Mouse (Mus musculus) left cerebral cortex, postnatal 36 days (tissue): ENCODE results near the gene Gdpd5. TPM values are rescaled to one million over a fixed set of nuclear protein-coding genes. Genes with fewer than 3 reads are reported as not detected.
A peak's percentile ranks its signal among the peaks of the same experiment; 100 is the strongest.
"Not testable (repeated sequence)": the region's sequence is repeated elsewhere in the genome, so short reads cannot be mapped to it uniquely, and the experiment has no call there.

Experiments
- DNase-seq, 2 experiments: peaks; one replicate each; pipeline ENCODE4 v3.0.0; 2021 to 2022; ENCODE audit warnings: low spot score in 2 of 2, mixed read lengths in 1 of 2
- intact Hi-C: fragments of 180-260 bp; cut with DNase I; formaldehyde crosslinking; loops from one replicate; pipeline ENCODE4 v1.15.1; 2025
- total RNA-seq, 2 experiments: library from RNA; stranded (reverse); gene quantifications; 2 replicates each; pipeline ENCODE4 v1.2.3; 2021

The Gdpd5 gene
- total RNA-seq, 2 experiments from 2014 or later, result 32.2 to 44.9 TPM

DNA sequence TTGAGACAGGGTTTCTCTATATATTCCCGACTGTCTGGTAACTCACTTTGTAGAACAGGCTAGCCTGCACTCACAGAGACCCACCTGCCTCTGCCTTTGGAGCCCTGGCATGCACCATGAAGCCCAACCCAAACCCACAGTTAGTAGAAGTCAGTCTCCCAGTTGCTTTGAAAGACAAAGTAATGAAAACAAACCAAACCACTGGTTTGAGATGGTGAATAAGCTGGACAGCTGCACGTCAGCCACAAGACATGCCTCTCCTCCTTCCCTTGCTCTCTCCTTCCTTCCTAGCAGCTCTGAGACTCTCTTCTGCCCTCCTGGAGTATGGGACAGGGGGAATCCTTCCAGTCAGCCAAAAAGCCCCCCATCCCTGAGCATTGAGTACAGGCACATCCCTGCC lies 19.1 kb upstream of the Gdpd5 start:
- no peak for DNase-seq

DNA sequence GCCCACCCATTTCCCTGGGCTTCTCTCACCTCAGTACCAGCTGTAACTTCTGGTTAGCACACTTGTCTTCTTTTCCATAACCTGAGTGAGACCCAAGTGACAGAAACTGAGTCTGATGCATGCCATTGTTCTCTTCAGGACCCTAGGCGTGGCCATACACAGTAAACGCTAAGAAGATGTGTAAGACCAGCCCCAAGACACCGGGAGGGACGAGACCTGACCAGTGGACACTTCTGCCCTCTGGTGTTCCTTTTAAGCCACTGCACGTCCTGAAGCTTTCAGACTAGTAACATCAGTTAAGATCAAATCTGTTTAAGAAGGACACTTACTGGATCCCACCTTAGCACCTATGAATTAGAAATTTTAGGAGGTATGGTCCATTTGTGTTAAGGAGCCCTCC lies 16.1 kb upstream of the Gdpd5 start:
- intact Hi-C loops, result loop anchor here (1.0 kb wide), 1 partner anchor 32 kb away; no protein-coding TSS in a partner anchor
- DNase-seq, result peak; percentile 61 to 69

More for the DNA sequence above, 19.1 kb upstream of the Gdpd5 start:
- intact Hi-C loops, result no loop called here

DNA sequence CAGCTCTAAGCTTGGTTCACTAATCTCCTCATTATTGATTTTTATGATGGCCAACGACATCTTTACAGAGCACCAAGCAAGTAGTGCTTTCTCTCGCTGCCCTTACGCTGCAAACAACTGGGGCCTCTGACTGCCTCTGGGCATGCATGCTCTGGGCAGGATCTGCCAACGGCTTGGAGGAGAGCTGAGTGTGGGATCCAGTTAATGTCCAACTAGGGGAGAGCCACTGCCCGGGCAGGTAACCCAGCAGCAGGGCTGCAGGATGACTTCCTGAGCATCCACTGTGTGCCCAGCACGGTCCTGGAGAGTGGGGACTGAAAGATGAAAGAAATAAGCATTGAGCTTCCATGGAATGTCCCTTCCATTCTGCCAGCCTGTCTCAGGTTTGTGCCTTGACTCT lies 14.5 kb upstream of the Gdpd5 start:
- intact Hi-C loops, result no loop called here
- DNase-seq, result no peak

DNA sequence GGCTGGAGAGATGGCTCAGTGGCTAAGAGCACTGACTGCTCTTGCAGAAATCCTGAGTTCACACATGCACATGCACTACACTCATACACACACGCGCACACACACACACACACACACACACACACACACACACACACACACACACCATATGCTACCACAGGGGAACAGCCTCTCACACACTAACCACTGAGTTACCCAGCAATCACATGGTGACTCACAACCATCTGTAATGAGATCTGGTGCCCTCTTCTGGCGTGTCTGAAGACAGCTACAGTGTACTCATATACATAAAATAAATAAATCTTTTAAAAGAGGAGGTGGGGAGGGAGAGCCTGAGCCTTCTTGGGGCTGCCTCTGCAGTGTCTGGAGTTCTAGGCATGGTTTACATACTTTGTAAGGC lies 6.9 kb upstream of the Gdpd5 start:
- intact Hi-C loops, DNase-seq: not testable (repeated sequence)

DNA sequence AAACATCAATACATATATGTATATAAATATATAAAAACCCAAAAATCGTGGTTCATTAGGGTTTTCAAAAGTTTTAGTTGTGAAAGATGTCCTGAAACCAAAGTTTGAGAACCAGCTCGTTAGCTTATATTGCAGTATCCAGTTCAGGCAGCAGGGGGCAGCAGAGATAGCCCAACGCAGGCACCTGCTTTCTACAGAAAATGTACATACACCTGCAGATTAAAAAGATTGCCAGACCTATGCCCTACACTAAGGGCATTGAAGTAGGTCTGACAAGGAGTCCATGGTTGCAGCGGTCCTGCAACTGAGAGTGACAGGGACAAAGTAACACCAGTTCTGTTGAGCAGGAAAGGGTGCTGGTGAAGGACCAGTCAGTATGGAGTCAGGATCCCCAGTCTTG lies 5.8 kb upstream of the Gdpd5 start:
- peak; percentile 55 to 76 for DNase-seq
- intact Hi-C loops, result loop anchor here (1.0 kb wide), 1 partner anchor 75 kb away; no protein-coding TSS in a partner anchor

DNA sequence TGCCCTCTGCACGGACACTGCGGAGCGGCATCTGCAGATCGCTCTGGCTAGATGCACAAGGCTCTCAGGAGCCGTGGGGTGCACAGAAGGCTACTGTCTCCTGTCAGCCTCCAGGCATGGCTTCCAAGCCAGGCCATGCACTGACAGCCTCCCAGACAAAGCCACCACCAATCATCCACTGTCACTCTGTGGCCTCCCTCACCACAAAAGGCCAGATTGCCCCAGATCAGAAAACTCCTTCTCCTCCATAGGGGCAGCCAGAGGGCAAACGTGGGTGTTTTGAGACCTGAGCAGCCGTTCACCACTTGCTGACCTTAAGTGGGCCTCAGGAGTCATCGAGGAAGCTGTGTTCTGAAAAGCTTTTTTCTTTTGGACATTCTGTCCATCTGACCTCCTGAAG lies 2.3 kb upstream of the Gdpd5 start:
- intact Hi-C loops, result no loop called here
- DNase-seq, result no peak

DNA sequence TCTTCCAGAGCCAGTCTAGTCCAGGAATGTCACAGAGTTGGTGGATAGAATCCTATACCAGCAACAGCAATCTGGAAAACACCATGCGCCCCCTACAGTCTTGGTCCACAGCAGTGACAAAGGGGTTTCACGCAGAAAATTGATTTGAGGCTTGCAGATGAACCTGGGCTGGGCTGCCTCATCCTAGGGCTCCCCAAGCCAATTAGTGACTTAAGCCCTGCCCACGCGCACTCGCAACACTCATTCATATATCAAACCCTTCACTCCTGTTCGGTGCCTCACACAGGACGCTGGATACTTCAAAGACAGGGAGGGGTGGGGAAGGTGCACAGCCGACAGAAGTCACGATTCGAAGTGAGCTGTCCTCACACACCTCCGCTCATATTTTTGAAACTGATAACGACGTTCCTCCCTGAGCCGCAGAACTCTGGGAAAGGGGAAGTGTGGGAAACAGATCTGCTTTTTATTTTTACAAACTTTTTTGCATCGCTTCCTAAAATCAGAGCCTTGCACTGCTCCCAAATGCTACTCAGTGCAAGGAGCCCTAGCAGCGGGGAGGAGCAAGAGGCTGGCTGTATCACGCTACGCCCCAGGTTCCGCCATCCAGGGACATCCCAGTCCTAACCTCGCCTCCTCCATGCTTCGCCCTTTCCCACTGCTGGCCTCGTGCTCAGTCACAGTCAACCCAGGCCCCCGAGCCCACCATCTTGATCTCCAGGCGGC lies 562 bp upstream of the Gdpd5 start:
- no peak for DNase-seq
- intact Hi-C loops, result no loop called here

DNA sequence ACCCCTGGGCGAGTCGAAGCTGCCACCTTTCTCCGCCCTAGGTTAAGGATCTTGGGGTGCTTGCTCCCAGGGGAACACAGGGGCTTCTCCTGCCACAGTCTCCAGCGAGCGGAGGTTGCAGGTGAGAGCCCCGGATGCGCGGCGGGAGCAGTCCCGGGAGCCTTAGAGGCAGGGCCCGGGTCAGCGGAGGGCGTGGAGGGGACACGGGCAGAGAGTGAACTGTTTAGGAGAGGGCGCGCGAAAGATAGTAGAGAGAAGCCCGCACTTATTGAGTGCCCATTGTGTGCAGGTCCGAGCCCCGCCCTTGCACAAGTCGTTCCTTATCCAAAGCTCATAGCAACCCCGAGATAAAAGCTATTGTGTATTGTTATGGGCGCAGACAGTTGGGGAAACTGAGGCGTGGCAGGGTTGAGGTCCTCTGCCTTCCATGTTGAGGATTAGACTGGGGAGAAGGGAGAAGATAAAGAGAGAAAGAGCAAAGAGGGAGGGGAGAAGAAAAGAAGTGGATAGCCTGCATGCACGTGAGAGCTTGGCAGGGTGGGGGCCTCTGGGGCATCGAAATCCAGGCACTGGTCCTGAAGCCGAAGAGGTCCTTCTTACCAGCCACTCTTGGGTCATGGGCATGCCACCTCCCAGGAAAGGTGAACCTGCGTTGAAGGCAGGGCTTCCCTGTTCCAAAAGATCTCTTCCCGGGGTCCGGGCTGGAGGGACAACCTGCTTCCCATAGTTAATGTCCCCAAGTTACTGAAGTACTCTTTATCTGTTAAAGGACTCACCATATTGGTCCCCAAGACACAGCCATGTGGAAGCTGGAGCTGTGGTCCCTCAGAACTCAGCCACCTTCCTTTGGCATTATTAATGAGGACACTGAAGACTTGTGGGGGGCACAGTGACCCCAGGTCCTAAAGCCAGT lies 1.1 kb downstream of the Gdpd5 start:
- intact Hi-C loops, result no loop called here

DNA sequence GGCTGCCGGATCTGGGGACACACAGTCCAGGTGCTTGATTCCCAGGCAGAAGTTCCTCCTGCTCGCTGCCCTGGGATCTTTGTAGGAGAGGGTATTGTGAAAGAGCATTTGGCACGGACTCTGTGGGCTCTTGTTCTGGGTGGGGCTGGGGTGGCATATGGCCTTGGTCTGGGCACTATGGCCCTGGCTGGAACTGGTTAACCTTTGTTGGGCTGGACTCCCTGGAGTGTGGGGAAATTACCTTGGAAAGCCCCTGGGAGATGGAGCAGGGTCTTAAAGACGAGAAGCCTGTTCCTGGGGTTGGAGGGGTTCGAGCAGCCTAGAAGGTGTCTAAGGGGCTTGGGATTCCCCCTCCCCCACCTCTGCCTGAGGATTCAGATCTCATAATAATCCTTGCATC lies 2.0 kb downstream of the Gdpd5 start:
- DNase-seq, result no peak
- intact Hi-C loops, result no loop called here

More for the DNA sequence above, 1.1 kb downstream of the Gdpd5 start:
- DNase-seq, result no peak

DNA sequence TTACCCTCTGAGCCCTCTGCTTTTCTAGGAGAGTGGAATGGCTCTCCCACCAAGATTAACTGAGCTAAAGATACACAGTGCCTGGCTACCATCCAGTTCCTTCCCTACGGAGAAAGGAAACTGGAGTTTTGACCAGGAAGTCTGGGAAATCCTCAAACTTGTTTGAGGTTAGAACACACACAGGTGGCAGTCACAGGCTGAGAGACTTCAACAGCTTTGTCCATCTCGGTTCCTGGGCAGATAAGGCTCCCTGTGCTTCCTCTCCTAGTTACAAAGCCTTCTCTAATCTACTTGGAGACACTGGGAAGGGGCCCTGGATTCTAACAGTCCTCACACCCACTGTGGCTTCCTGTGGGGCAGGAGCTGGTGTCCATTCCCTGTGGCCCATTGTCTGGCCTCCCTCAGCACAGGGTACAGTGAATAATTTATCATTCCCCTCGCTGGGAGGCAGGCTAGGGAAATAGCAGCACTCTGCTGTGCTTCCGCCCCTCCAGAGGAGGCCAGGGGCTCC lies 2.9 kb downstream of the Gdpd5 start:
- no peak for DNase-seq
- intact Hi-C loops, result no loop called here

DNA sequence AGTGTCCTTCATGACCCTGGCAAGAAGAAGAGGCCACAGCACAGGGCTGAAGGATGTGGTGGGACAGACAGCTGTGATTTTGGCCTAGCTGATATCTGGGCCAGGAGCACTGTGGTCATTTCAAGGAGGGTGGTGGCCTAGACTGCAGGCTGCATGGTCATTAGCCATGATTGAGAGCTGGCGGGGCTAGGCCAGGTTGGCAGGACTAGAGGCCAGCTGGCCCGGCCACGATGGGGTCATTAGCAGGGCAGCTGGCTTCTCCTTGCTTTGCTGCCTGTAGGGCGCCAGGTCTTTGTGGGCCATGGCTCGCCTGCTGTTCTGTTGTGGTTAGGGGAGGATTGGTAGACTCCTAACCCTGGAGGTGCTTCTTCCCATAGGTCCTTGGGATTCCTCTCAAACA lies 4.8 kb downstream of the Gdpd5 start:
- intact Hi-C loops, result no loop called here

DNA sequence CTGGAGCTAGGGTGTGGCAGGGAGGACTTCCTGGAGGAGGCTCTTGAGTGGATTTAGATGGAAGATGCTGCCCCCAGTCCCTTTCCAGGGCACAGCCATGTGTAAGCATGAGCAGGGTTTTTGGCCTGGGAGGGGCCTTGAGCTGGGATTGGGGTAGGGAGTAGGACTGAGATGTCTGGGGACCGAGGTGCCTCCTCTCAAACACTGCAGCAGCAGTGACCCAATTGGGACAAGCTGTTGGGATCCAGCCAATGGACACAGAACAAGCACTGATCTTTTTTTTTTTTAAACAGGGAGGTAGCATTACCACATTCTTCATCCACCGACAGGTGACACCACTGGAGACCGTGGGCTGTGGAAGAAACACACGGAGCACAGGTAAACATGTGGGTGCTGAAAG lies 5.6 kb downstream of the Gdpd5 start:
- intact Hi-C loops, result no loop called here
- DNase-seq, result no peak

More for the DNA sequence above, 4.8 kb downstream of the Gdpd5 start:
- no peak for DNase-seq

DNA sequence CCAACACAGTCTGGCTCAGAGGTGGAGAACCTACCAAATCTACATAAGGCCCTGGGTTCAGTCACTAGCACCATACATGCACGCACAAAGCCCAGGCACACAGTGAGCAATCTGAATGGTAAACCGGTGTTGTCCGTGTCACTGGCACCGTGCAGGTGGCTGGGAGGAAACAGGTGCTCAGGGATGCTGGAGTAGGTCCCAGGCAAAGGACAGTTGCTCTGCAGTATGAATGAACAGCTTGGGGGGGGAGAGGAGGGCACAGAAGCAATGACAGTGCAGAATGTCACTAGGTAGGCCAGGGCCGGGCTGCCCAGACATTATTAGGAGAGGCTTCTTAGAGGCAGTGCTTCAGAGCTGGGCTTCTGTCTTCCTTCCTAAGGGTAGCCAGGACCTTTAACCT lies 6.1 kb downstream of the Gdpd5 start:
- DNase-seq, result no peak
- intact Hi-C loops, result no loop called here

DNA sequence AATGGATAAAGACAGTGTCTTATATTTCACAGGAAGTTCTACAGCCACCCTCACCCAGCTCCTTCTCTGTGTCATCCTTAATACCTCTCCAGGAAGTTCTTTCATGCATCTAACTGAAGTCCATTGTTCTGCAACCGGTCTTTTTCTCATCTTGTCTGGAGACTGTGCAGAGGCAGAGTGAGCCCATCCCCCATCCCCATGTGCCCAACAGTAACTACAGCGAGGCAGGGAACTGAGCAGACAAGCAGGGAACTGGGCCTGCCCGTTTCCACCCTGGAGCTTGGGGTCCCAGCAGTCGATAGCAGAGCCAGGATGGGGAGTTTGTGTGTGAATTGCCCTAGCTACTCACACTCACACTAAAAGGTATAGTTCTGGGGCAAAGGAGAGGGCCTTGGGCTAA lies 9.3 kb downstream of the Gdpd5 start:
- DNase-seq, result no peak
- intact Hi-C loops, result no loop called here

DNA sequence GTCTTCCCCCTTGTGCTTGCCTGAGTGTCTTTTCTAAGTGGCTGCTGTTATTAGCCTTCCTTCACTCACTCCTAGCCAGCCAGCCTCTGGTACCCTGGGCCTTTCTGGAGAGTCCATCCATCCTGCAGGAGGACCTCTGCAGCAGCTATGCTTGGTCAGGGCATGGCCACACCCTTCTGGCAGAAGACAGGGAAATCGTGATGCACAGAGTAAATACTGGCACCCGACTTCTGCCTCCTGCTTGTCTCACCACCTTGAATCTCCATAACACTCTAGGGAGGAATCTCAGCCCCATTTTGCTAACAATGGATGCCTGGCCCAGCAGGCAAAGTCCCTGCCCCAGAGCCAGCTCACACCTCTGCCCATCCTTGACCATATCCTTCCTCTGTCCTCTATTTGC lies 11.5 kb downstream of the Gdpd5 start:
- intact Hi-C loops, result no loop called here

DNA sequence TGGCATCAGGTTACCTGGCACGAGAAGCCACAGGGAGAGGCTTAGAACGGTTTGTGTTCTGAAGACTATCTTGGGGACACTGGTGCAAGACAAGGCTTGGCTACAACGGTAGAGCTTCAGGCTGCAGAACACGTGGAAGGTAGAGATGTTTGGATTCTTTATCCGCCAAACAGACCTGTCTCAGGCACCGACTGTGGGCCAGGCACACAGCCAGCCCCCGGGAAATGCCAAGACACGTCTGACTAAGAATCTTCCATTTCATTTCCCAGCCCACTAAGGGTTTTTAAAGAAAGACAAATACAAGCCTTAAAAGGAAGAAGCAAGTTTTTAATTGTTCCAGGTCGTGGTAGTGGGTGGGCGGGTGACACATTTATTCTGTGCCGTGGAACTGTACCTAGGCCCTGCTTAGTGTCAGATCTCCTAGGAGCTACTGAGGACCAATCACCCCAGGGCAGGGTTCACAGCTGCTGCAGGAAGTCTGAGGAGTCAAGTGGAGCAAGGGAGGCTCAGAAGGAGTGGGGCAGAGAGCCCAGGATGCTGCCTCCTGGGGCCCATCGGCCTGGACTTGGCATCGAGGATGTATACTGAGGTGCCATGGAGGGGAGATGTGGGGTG lies 12.6 kb downstream of the Gdpd5 start:
- DNase-seq, result peak; percentile 62 to 74
- intact Hi-C loops, result no loop called here

More for the DNA sequence above, 11.5 kb downstream of the Gdpd5 start:
- no peak for DNase-seq

DNA sequence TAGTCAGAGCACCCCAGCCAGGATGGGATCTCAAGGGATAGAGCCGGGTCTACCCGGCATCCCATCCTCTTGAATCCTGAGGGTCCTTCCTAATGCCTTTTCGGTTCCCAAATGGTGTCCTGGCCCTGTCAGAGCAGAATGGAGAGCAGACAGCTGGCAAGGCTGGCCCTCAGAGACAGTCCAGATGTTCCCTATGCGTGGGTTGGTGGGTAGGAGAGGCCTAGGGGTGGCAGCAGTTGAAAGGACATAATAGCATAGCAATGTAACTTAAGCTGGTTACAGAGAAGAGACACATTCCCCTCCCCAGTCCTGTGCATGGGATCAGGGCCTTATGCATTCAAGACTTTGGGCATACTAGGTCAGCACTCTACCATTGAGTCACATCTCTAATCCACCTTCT lies 14.2 kb downstream of the Gdpd5 start:
- intact Hi-C loops, result no loop called here
- no peak for DNase-seq

DNA sequence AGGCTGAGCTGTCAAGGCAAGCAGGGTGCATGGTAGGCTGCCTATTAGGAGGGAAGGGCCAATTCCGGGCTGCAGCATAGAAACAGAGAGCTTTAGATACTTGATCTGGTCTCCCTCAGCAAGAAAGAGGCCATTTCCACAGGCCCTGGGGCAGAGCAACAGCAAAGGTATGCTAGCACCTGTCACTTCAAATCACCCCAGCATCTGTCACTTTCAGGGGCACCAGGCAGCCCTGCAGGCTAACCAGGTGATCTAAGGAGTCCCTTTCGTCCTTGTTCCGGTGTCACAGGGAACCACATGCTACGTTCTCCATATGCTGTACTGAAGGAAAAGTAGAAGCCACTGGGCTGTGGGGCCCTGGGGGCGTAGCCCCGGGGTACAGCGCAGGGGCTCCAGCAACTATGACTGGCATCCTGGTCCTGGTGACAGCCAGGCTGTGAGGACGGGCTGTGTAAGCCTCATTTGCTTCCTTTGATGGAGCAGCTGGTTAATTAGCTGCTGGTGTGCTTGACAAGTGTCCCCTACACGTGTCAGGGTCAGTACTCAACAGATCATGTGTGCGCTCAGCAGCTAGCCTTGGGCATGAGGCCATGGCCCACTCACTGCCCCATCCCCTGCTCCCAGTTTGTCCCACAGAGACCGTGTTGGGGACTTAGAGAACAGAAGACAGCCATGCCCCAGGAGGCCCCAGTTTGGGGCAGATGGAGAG lies 14.8 kb downstream of the Gdpd5 start:
- intact Hi-C loops, result no loop called here

DNA sequence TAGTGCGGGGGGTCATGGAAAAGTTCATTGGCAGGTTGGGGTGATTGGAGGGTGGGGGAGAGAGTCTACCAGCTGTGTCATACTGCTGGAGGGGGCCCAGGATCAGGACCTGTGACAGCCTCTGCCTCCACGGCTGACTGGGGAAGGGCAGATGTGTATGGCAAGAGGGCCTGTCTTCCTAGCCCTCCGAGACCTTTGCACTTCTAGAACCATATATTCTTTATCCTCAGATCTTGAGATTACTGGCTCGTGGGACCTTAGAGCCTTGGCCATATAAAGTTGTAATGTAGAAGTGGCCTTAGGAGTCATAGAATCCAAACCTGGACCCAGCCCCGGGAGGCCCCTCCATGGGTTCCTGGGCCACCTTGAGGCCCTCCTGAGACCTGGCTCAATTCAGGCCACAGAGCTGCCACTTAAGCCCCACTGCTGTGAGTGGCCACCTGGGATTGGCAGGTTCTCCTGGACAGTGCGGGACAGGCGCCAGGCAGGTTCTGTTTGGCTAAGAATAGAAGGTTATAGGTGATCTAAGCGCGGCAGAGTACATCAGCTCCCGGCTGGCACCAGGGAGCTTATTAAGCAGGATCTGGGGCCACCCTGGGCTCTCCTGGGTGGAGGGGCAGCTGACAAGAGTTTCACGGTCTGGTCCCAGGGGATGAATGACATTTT lies 15.9 kb downstream of the Gdpd5 start:
- intact Hi-C loops, result no loop called here
- DNase-seq, result no peak

More for the DNA sequence above, 14.8 kb downstream of the Gdpd5 start:
- no peak for DNase-seq
